Mouse (Mus musculus) small intestine, adult 2 months (tissue): ENCODE data around the gene Fate1.

ENCODE experiments used
- CTCF ChIP-seq: fragments of 200-500 bp; IDR thresholded peaks from 2 replicates; pipeline ENCODE4 v1.5.1; 2012; ENCODE audit warnings: low read depth, mild to moderate bottlenecking, control low read depth, inconsistent platforms, low read length, moderate library complexity, mixed read lengths; ENCODE audit not compliant: insufficient replicate concordance, insufficient read length; ENCODE audit errors: extremely low read depth
- POLR2A ChIP-seq: fragments of 200-500 bp; IDR thresholded peaks from 2 replicates; pipeline ENCODE4 v1.6.1; 2012; ENCODE audit warnings: low read depth, mild to moderate bottlenecking, control low read depth, inconsistent platforms, low read length, moderate library complexity

GRCm38 (mm10) chrX:72012804-72013203, 40.0 kb downstream of the Fate1 start:
- TF ChIP-seq CTCF = no peak
- TF ChIP-seq POLR2A = no peak
